Mouse (Mus musculus) ES-E14 (cell line): ENCODE data around the gene Lsm11.

ENCODE experiments used
- HCFC1 ChIP-seq: IDR thresholded peaks from 2 replicates; pipeline ENCODE4 v1.6.1; 2012; ENCODE audit warnings: low read length, inconsistent platforms, borderline replicate concordance; ENCODE audit not compliant: insufficient read depth
- ZNF384 ChIP-seq: IDR thresholded peaks from 2 replicates; pipeline ENCODE4 v1.6.1; 2012; ENCODE audit warnings: low read depth, low read length, inconsistent platforms

- no peak for TF ChIP-seq ZNF384
- 0 out of 2 replicates have a peak, but pooled peaks have one; percentile 62 for TF ChIP-seq HCFC1
Measured at GRCm38 (mm10) chr11:45944643-45945156, at the start of gene Lsm11.
